Mouse (Mus musculus) limb, embryonic 10.5 days (tissue): Measurements from ENCODE around the gene Pcyt1a. TPM values are rescaled to one million over a fixed set of nuclear protein-coding genes. Genes with fewer than 3 reads are reported as not detected.
"Not testable (repeated sequence)": the region's sequence is repeated elsewhere in the genome, so short reads cannot be mapped to it uniquely, and the experiment has no call there.

Experiments
- DNase-seq: peaks from one replicate; pipeline ENCODE4 v3.0.0-alpha.2; 2017; ENCODE audit warnings: low spot score
- H3K27ac ChIP-seq: fragments of 300-500 bp; sonication (generic); 2 replicates; pipeline ENCODE4 v1.5.1; 2016; ENCODE audit warnings: mild to moderate bottlenecking
- H3K27me3 ChIP-seq: fragments of 300-500 bp; sonication (generic); 2 replicates; pipeline ENCODE4 v1.6.1; 2016; ENCODE audit warnings: low read depth, mild to moderate bottlenecking; ENCODE audit not compliant: poor library complexity, severe bottlenecking
- H3K36me3 ChIP-seq: fragments of 300-500 bp; sonication (generic); 2 replicates; pipeline ENCODE4 v1.6.1; 2016; ENCODE audit warnings: mild to moderate bottlenecking, moderate library complexity
- H3K4me1 ChIP-seq: fragments of 300-500 bp; sonication (generic); 2 replicates; pipeline ENCODE4 v1.6.1; 2016
- H3K4me3 ChIP-seq: fragments of 300-500 bp; sonication (generic); 2 replicates; pipeline ENCODE4 v1.5.1; 2016; ENCODE audit warnings: mild to moderate bottlenecking, moderate library complexity
- H3K9me3 ChIP-seq: fragments of 300-500 bp; sonication (generic); replicated peaks from 2 replicates; pipeline ENCODE4 v1.6.1; 2016; ENCODE audit warnings: mild to moderate bottlenecking
- WGBS: fragments of 180-500 bp; shearing (Covaris S2); methylation state at CpG from one replicate; pipeline ENCODE4 v1.1.7; 2016; 5-methylcytosine and 5-hydroxymethylcytosine counted together
- polyA plus RNA-seq: library from polyadenylated mRNA; unstranded; fragments of >200 nt; fragmentation: Nextera tagmentation; extraction: Ambion mirVana; gene quantifications from 2 replicates; pipeline ENCODE4 v1.2.1, GENCODE M21; 2016

The Pcyt1a gene
- polyA plus RNA-seq, 1 experiment from 2014 or later = 38.6 TPM

GRCm38 (mm10) chr16:32441432-32441831 is 10.7 kb downstream of the Pcyt1a start:
- Histone ChIP-seq H3K27ac (no peak overlapping the region), H3K4me3 (no peak overlapping the region), H3K9me3 (no peaks in the 10 kb centered on the region), H3K36me3 (peaks cover 22% of the 10 kb centered on the region; the same call in 1 of the 2 replicates), H3K4me1 (peaks cover 18% of the 10 kb centered on the region), H3K27me3 (no peaks in the 10 kb centered on the region)
- 93% methylated on average over 3 of the region's 3 CpGs for WGBS
- no peak for DNase-seq

- not testable (repeated sequence) for H3K4me3 ChIP-seq, H3K27ac ChIP-seq, H3K4me1 ChIP-seq, DNase-seq, H3K27me3 ChIP-seq, H3K9me3 ChIP-seq
- WGBS = 89% methylated on average over 3 of the region's 3 CpGs
- peaks cover 22% of the 10 kb centered on the region; the same call in 1 of the 2 replicates for H3K36me3 ChIP-seq
Measured at GRCm38 (mm10) chr16:32444615-32445014, 13.9 kb downstream of the Pcyt1a start.

- no peak overlapping the region for H3K4me3 ChIP-seq
- H3K27me3 ChIP-seq = no peaks in the 10 kb centered on the region
- no peaks in the 10 kb centered on the region for H3K9me3 ChIP-seq
- peaks cover 17% of the 10 kb centered on the region; the same call in 1 of the 2 replicates for H3K36me3 ChIP-seq
- no peak for DNase-seq
- H3K27ac ChIP-seq = no peak overlapping the region
- WGBS = 97% methylated on average over 1 of the region's 1 CpGs
- no peaks in the 10 kb centered on the region for H3K4me1 ChIP-seq
Measured at GRCm38 (mm10) chr16:32445558-32445957, 14.8 kb downstream of the Pcyt1a start.

- Histone ChIP-seq H3K27me3 (no peaks in the 10 kb centered on the region), H3K4me3 (no peak overlapping the region), H3K4me1 (no peaks in the 10 kb centered on the region), H3K27ac (no peak overlapping the region), H3K9me3 (no peaks in the 10 kb centered on the region), H3K36me3 (peaks cover 9% of the 10 kb centered on the region; the same call in 1 of the 2 replicates)
- 78% methylated on average over 2 of the region's 2 CpGs for WGBS
- DNase-seq = no peak
Measured at GRCm38 (mm10) chr16:32446563-32447138, 15.9 kb downstream of the Pcyt1a start.

GRCm38 (mm10) chr16:32449665-32450064 is 18.9 kb downstream of the Pcyt1a start:
- no peak overlapping the region for H3K4me3 ChIP-seq
- 81% methylated on average over 3 of the region's 3 CpGs for WGBS
- no peaks in the 10 kb centered on the region for H3K27me3 ChIP-seq
- DNase-seq = no peak
- H3K9me3 ChIP-seq = no peaks in the 10 kb centered on the region
- H3K4me1 ChIP-seq = peaks cover 8% of the 10 kb centered on the region
- peaks cover 14% of the 10 kb centered on the region for H3K36me3 ChIP-seq
- H3K27ac ChIP-seq = no peak overlapping the region

- no peak for DNase-seq
- H3K36me3 ChIP-seq = peaks cover 14% of the 10 kb centered on the region
- no peak overlapping the region for H3K27ac ChIP-seq
- peaks cover 13% of the 10 kb centered on the region for H3K4me1 ChIP-seq
- 90% methylated on average over 2 of the region's 2 CpGs for WGBS
- H3K4me3 ChIP-seq = no peak overlapping the region
- no peaks in the 10 kb centered on the region for H3K27me3 ChIP-seq
- H3K9me3 ChIP-seq = no peaks in the 10 kb centered on the region
Measured at GRCm38 (mm10) chr16:32450133-32450532, 19.4 kb downstream of the Pcyt1a start.

- H3K36me3 ChIP-seq = peaks cover 28% of the 10 kb centered on the region
- no peaks in the 10 kb centered on the region for H3K27me3 ChIP-seq
- no peaks in the 10 kb centered on the region for H3K9me3 ChIP-seq
- WGBS = 97% methylated on average over 8 of the region's 8 CpGs
- H3K4me3 ChIP-seq = no peak overlapping the region
- H3K4me1 ChIP-seq = peaks cover 16% of the 10 kb centered on the region
- no peak overlapping the region for H3K27ac ChIP-seq
- no peak for DNase-seq
Measured at GRCm38 (mm10) chr16:32453102-32453501, 22.4 kb downstream of the Pcyt1a start.

- peak; percentile 60 for DNase-seq
- Histone ChIP-seq H3K9me3 (no peaks in the 10 kb centered on the region), H3K27me3 (no peaks in the 10 kb centered on the region), H3K27ac (peak overlapping the region; percentile 87), H3K4me1 (peaks cover 16% of the 10 kb centered on the region), H3K36me3 (peaks cover 35% of the 10 kb centered on the region), H3K4me3 (peak overlapping the region; percentile 19; the same call in 1 of the 2 replicates)
- 53% methylated on average over 5 of the region's 5 CpGs for WGBS
Measured at GRCm38 (mm10) chr16:32454646-32455045, 23.9 kb downstream of the Pcyt1a start.

GRCm38 (mm10) chr16:32456086-32456485 is 25.4 kb downstream of the Pcyt1a start:
- no peak for DNase-seq
- Histone ChIP-seq H3K36me3 (peaks cover 38% of the 10 kb centered on the region), H3K27me3 (no peaks in the 10 kb centered on the region), H3K4me1 (peaks cover 16% of the 10 kb centered on the region), H3K27ac (no peak overlapping the region), H3K9me3 (no peaks in the 10 kb centered on the region), H3K4me3 (no peak overlapping the region)

- Histone ChIP-seq H3K4me3 (no peak overlapping the region), H3K27me3 (no peaks in the 10 kb centered on the region), H3K27ac (no peak overlapping the region), H3K4me1 (peaks cover 16% of the 10 kb centered on the region), H3K36me3 (peaks cover 36% of the 10 kb centered on the region), H3K9me3 (no peaks in the 10 kb centered on the region)
- DNase-seq = no peak
- WGBS = 94% methylated on average over 1 of the region's 1 CpGs
Measured at GRCm38 (mm10) chr16:32456761-32457160, 26.0 kb downstream of the Pcyt1a start.

GRCm38 (mm10) chr16:32457589-32458386 is 27.1 kb downstream of the Pcyt1a start:
- Histone ChIP-seq H3K27ac (no peak overlapping the region), H3K36me3 (peaks cover 33% of the 10 kb centered on the region), H3K4me3 (no peak overlapping the region), H3K9me3 (no peaks in the 10 kb centered on the region), H3K27me3 (no peaks in the 10 kb centered on the region), H3K4me1 (peaks cover 16% of the 10 kb centered on the region)
- DNase-seq = no peak
- WGBS = 65% methylated on average over 10 of the region's 10 CpGs

- H3K4me1 ChIP-seq = no peaks in the 10 kb centered on the region
- peaks cover 50% of the 10 kb centered on the region for H3K36me3 ChIP-seq
- H3K27ac ChIP-seq = no peak overlapping the region
- no peaks in the 10 kb centered on the region for H3K9me3 ChIP-seq
- H3K27me3 ChIP-seq = no peaks in the 10 kb centered on the region
- no peak for DNase-seq
- WGBS = 66% methylated on average over 4 of the region's 4 CpGs
- H3K4me3 ChIP-seq = no peak overlapping the region
Measured at GRCm38 (mm10) chr16:32460518-32460917, 29.8 kb downstream of the Pcyt1a start.

GRCm38 (mm10) chr16:32461713-32462112 is 31.0 kb downstream of the Pcyt1a start:
- Histone ChIP-seq H3K4me1 (no peaks in the 10 kb centered on the region), H3K9me3 (no peaks in the 10 kb centered on the region), H3K36me3 (peaks cover 39% of the 10 kb centered on the region), H3K27me3 (no peaks in the 10 kb centered on the region), H3K27ac (no peak overlapping the region), H3K4me3 (no peak overlapping the region)
- WGBS = 95% methylated on average over 5 of the region's 5 CpGs
- no peak for DNase-seq
